In genomic region chr13:44473200-44473599, GRCm38 (mm10) we compare ENCODE assay signal across 22 mouse cellular contexts.
DNase-seq lines count a peak whose midpoint lies in the region; ATAC-seq and TF ChIP-seq lines count a peak whose summit lies in the region.
"Had no signal": no experiment of that assay in that cellular context is flagged by ENCODE, and none has a peak within 500 bp of the region (broad histone marks: within the 10 kb centered on the region; RNA-seq: fewer than 3 reads in every experiment).

No protein-coding gene starts in this region.

- no peak for TF ChIP-seq POLR2A in brain, embryonic 14.5 days (IDR thresholded peaks at IDR 0.05; ENCODE audit: borderline replicate concordance, extremely low read depth, insufficient read depth, insufficient read length, poor library complexity, severe bottlenecking)

- peaks cover 26% of the 10 kb centered on the region for H3K27me3 ChIP-seq in forebrain, embryonic 10.5 days (ENCODE audit: poor library complexity, severe bottlenecking)
- 0 out of 2 replicates have a peak, but pooled peaks cover 3% of the 10 kb centered on the region for H3K27me3 ChIP-seq in forebrain, postnatal 0 days (ENCODE audit: insufficient read depth, low read length)
- H3K27me3 ChIP-seq in hindbrain, embryonic 14.5 days (ENCODE audit: control insufficient read depth, insufficient read depth, low read length) = no peaks in the 10 kb centered on the region
- H3K27me3 ChIP-seq in hindbrain, postnatal 0 days (ENCODE audit: insufficient read depth, low read length) = no peaks in the 10 kb centered on the region
- H3K27me3 ChIP-seq in midbrain, embryonic 13.5 days = no peaks in the 10 kb centered on the region
- H3K27me3 ChIP-seq: limb, embryonic 12.5 days; stomach, embryonic 15.5 days had no signal

- peak overlapping the region; percentile 22; the same call in 1 of the 2 replicates for H3K4me3 ChIP-seq in forebrain, embryonic 10.5 days
- H3K4me3 ChIP-seq in forebrain, postnatal 0 days (ENCODE audit: low read depth, low read length) = no peak overlapping the region
- no peak overlapping the region for H3K4me3 ChIP-seq in hindbrain, embryonic 14.5 days (replicated peaks; ENCODE audit: low read length)
- H3K4me3 ChIP-seq in hindbrain, postnatal 0 days (ENCODE audit: low read length) = no peak overlapping the region
- no peak overlapping the region for H3K4me3 ChIP-seq in midbrain, embryonic 13.5 days (replicated peaks)
- H3K4me3 ChIP-seq: limb, embryonic 12.5 days; stomach, embryonic 15.5 days had no signal

- WGBS in forebrain, embryonic 10.5 days = 6% methylated on average over 6 of the region's 6 CpGs
- 9% methylated on average over 6 of the region's 6 CpGs for WGBS in forebrain, postnatal 0 days
- WGBS in hindbrain, embryonic 14.5 days = 28% methylated on average over 6 of the region's 6 CpGs
- WGBS in hindbrain, postnatal 0 days = 21% methylated on average over 6 of the region's 6 CpGs
- WGBS in midbrain, embryonic 13.5 days = 2% methylated on average over 6 of the region's 6 CpGs

- H3K27ac ChIP-seq in forebrain, embryonic 10.5 days = peak overlapping the region; percentile 85
- H3K27ac ChIP-seq in forebrain, postnatal 0 days (ENCODE audit: low read depth, low read length) = no peak overlapping the region
- H3K27ac ChIP-seq in hindbrain, embryonic 14.5 days = no peak overlapping the region
- no peak overlapping the region for H3K27ac ChIP-seq in hindbrain, postnatal 0 days
- peak overlapping the region; percentile 5; the same call in 1 of the 2 replicates for H3K27ac ChIP-seq in midbrain, embryonic 13.5 days
- H3K27ac ChIP-seq: limb, embryonic 12.5 days; macrophage; stomach, embryonic 15.5 days had no signal

- H3K36me3 ChIP-seq in forebrain, embryonic 10.5 days (replicated peaks) = no peaks in the 10 kb centered on the region
- H3K36me3 ChIP-seq in forebrain, postnatal 0 days (ENCODE audit: insufficient read depth) = no peaks in the 10 kb centered on the region
- H3K36me3 ChIP-seq in hindbrain, embryonic 14.5 days (replicated peaks; ENCODE audit: control insufficient read depth, insufficient read depth) = no peaks in the 10 kb centered on the region
- no peaks in the 10 kb centered on the region for H3K36me3 ChIP-seq in hindbrain, postnatal 0 days (ENCODE audit: insufficient read depth, low read length)
- H3K36me3 ChIP-seq in midbrain, embryonic 13.5 days = no peaks in the 10 kb centered on the region
- H3K36me3 ChIP-seq: limb, embryonic 12.5 days; stomach, embryonic 15.5 days had no signal

- ATAC-seq in forebrain, postnatal 0 days = no peak
- ATAC-seq in hindbrain, embryonic 14.5 days (ENCODE audit: low FRiP score) = no peak
- no peak for ATAC-seq in hindbrain, postnatal 0 days
- ATAC-seq in midbrain, embryonic 13.5 days = peak; percentile 83
- ATAC-seq: activated CD4-positive, CD25-positive, alpha-beta regulatory T cell, adult 4 months; liver, postnatal 0 days; lung, postnatal 0 days had no signal

- H3K4me1 ChIP-seq in forebrain, embryonic 10.5 days = peaks cover 60% of the 10 kb centered on the region
- 0 out of 2 replicates have a peak, but pooled peaks cover 4% of the 10 kb centered on the region for H3K4me1 ChIP-seq in forebrain, postnatal 0 days (ENCODE audit: insufficient read depth)
- H3K4me1 ChIP-seq in hindbrain, embryonic 14.5 days (replicated peaks; ENCODE audit: control insufficient read depth, insufficient read depth, low read length) = peaks cover 5% of the 10 kb centered on the region; the same call in 1 of the 2 replicates
- no peaks in the 10 kb centered on the region for H3K4me1 ChIP-seq in hindbrain, postnatal 0 days (ENCODE audit: insufficient read depth, low read length)
- H3K4me1 ChIP-seq in midbrain, embryonic 13.5 days (replicated peaks) = peaks cover 24% of the 10 kb centered on the region
- H3K4me1 ChIP-seq: stomach, embryonic 15.5 days had no signal

- DNase-seq in forebrain, embryonic 10.5 days (ENCODE audit: extremely low spot score, low spot score) = peak; percentile 43
- DNase-seq in forebrain, postnatal 0 days = no peak
- DNase-seq in hindbrain, embryonic 14.5 days (ENCODE audit: low spot score) = peak; percentile 41
- DNase-seq in hindbrain, postnatal 0 days (ENCODE audit: low spot score) = no peak
- peak; percentile 74 for DNase-seq in brain, embryonic 14.5 days (ENCODE audit: low read depth)
- no peak for DNase-seq in cerebellum, adult 11 months
- DNase-seq: adrenal gland, adult 8-10 months; cerebellum, adult 8-10 months; cerebellum, postnatal 36 days; embryo, embryonic 11 days; kidney, adult 8-10 months; kidney, postnatal 36 days; layer of hippocampus, postnatal 36 days; liver, postnatal 0 days; thymus, postnatal 25 days had no signal

- H3K4me2 ChIP-seq in forebrain, postnatal 0 days (ENCODE audit: low read depth) = no peak overlapping the region
- no peak overlapping the region for H3K4me2 ChIP-seq in hindbrain, embryonic 14.5 days (replicated peaks)
- H3K4me2 ChIP-seq in hindbrain, postnatal 0 days (ENCODE audit: low read depth, low read length) = no peak overlapping the region
- no peak overlapping the region for H3K4me2 ChIP-seq in midbrain, embryonic 13.5 days (replicated peaks)
- H3K4me2 ChIP-seq: limb, embryonic 12.5 days; liver, embryonic 11.5 days; stomach, embryonic 15.5 days had no signal

- H3K9me3 ChIP-seq in forebrain, embryonic 10.5 days = no peaks in the 10 kb centered on the region
- no peaks in the 10 kb centered on the region for H3K9me3 ChIP-seq in forebrain, postnatal 0 days (ENCODE audit: low read length)
- no peaks in the 10 kb centered on the region for H3K9me3 ChIP-seq in hindbrain, embryonic 14.5 days (ENCODE audit: control insufficient read depth, low read length)
- H3K9me3 ChIP-seq in hindbrain, postnatal 0 days (ENCODE audit: low read length) = no peaks in the 10 kb centered on the region
- H3K9me3 ChIP-seq in midbrain, embryonic 13.5 days = no peaks in the 10 kb centered on the region
- H3K9me3 ChIP-seq: limb, embryonic 12.5 days; stomach, embryonic 15.5 days had no signal

- no peak for TF ChIP-seq CTCF in forebrain, postnatal 0 days (IDR thresholded peaks at IDR 0.05; ENCODE audit: low read depth)
- TF ChIP-seq CTCF in hindbrain, postnatal 0 days (IDR thresholded peaks at IDR 0.05; ENCODE audit: low read depth) = no peak
- TF ChIP-seq CTCF in brain, embryonic 14.5 days (IDR thresholded peaks at IDR 0.05; ENCODE audit: borderline replicate concordance, extremely low read depth, insufficient read depth, insufficient read length) = no peak

- no peak overlapping the region for H3K9ac ChIP-seq in forebrain, postnatal 0 days
- no peak overlapping the region for H3K9ac ChIP-seq in hindbrain, embryonic 14.5 days
- no peak overlapping the region for H3K9ac ChIP-seq in hindbrain, postnatal 0 days (replicated peaks; ENCODE audit: low read length)
- H3K9ac ChIP-seq in midbrain, embryonic 13.5 days (replicated peaks) = no peak overlapping the region
- H3K9ac ChIP-seq: limb, embryonic 12.5 days; liver, postnatal 0 days; stomach, embryonic 15.5 days had no signal

Comparison
In these comparisons a context has a peak if more than half of its experiments do, and no peak if none do; other contexts are left out.
1. DNase-seq: peak in forebrain, embryonic 10.5 days (single experiment), hindbrain, embryonic 14.5 days (single experiment) and brain, embryonic 14.5 days (single experiment); none in forebrain, postnatal 0 days (single experiment), hindbrain, postnatal 0 days (single experiment) and cerebellum, adult 11 months (single experiment).
2. H3K27ac ChIP-seq: peak in forebrain, embryonic 10.5 days (single experiment) and midbrain, embryonic 13.5 days (single experiment); none in forebrain, postnatal 0 days (single experiment), hindbrain, embryonic 14.5 days (single experiment) and hindbrain, postnatal 0 days (single experiment).